Mouse (Mus musculus) spleen, adult 2 months (tissue): Measurements from ENCODE around the gene Slc9a3.

ENCODE experiments used
- CTCF ChIP-seq: fragments of 200-500 bp; IDR thresholded peaks from 2 replicates; pipeline ENCODE4 v1.5.1; 2011; ENCODE audit warnings: mild to moderate bottlenecking, inconsistent platforms; ENCODE audit not compliant: insufficient read depth, insufficient read length, insufficient replicate concordance; ENCODE audit errors: extremely low read depth
- POLR2A ChIP-seq: fragments of 200-500 bp; IDR thresholded peaks from 2 replicates; pipeline ENCODE4 v1.6.1; 2011; ENCODE audit warnings: low read depth, low read length, inconsistent platforms

DNA sequence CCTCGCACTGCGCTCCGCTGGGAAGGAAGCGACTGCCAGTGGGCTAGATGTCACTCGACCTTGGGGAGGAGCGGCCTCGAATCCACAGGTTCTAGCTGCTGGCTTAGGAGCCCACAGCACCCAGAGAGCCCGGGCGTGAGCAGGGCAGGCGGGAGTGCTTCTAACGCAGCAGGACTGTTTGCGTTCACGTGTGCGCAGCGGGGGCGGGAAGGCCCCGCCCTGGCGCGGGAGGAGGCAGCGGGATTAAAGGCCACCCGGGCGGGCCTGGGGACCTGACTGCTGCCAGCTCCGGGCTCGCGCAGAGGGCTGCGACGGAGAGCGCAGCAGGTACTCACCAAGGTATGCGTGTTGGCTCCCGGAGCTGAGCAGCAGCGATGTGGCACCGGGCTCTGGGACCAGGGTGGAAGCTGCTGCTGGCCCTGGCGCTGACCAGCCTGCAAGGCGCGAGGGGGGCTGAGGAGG is at the start of gene Slc9a3:
- TF ChIP-seq CTCF (no peak), POLR2A (no peak)
